Mouse (Mus musculus): Measurements from ENCODE around the gene Trim68. TPM values are rescaled to one million over a fixed set of nuclear protein-coding genes. Genes with fewer than 3 reads are reported as not detected.

The Trim68 gene
- polyA plus RNA-seq (2014; fragmentation: Illumina TruSeq; extraction: RNeasy Lipid Tissue Mini Kit (QIAGEN cat#74804); ENCODE audit: low replicate concordance), result 3.0 TPM

DNA sequence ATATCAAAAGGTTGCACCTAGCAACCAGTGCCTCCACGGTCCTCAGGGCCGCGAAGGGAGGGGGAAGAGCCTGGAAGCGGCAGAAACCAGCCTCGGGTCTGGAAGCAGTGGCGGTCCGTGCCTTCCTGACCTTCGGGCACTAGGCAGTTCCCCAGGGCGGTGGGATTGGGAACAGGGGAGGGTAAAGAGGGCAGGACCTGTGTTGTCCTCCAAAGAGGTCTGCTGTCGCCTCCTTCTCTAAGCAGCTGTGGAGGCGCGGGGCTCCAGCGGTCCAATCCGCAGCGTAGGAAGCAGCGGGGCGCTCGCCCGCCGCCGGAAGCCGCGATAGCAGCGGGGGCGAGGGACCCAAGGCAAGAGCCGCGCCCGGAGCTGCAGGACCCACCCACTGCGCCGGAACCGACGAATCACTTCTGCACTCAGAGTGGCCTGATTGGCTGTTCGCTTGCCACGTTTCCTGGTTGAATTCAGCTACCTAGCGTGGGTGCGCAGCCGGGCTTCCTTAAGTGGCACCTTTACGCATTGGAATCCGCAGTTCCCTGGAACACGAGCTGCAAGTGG lies at the start of gene Trim68:
Gene Trim68, minus strand, starts transcription at position 384 of the 558 bp plus-strand sequence.

DNA sequence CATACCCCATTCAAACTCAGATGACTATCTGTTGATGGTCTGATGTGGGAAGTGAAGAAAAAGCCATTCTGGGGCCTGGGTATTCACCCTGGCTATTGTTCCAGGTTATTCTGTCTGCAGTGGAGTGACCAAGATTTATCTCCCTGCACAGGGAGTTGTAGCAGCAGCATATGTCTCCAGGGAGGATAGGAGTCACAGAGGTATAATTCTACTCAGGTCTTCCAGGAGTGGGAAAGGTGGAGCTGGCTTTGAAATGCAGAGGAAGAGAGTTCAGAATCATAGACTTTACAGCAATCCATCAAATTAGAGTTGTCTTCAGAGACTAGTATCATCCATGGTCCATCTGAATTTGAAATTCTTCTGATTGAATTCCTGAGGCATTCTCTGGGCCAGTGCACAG lies 40.3 kb upstream of the Trim68 start, which contains the start of gene Olfr559:
Gene Olfr559, minus strand, starts transcription at position 101 of the 400 bp plus-strand sequence.

DNA sequence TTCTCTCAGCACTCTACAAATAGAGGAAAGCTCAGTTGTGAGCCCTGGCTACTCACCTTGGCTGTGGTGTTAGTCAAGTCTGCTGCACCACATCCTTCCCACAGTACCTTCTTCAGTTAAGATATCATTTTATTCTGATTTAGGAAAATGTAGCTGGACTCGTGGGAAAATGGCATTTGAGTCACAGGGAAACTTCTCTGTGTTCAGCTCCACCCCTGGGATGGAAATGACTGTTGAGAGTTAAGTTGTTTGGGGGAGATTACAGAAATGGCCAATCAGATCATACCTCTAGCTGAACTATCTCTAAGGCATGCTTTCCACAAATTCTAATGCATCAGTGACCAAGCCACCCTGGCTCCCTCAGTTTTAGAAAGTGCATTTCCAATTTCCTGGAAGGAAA lies 31.8 kb upstream of the Trim68 start, which contains the start of gene Olfr33:
Gene Olfr33, minus strand, starts transcription at position 101 of the 400 bp plus-strand sequence.

DNA sequence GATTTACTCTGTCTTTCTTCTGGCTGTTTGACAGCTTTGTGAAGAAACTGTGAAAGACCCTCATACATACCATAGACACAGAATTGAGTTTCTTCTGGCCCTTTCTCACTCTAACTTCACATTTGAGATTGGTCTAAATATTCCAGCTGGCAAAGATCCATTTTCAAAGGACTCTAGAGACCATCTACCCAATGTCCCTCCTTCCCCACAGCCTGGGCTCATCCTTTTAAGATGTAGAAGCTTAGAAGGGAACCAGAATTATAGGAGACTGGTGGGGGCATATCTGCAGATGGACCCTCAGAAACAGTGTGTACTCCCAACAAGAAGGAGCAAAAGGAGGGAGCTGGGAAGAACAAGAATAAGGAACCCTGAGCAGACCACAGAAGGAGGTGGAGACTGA lies 14.8 kb upstream of the Trim68 start, which contains the start of gene Olfr558:
Gene Olfr558, plus strand, starts transcription at position 301 of the 400 bp plus-strand sequence.

DNA sequence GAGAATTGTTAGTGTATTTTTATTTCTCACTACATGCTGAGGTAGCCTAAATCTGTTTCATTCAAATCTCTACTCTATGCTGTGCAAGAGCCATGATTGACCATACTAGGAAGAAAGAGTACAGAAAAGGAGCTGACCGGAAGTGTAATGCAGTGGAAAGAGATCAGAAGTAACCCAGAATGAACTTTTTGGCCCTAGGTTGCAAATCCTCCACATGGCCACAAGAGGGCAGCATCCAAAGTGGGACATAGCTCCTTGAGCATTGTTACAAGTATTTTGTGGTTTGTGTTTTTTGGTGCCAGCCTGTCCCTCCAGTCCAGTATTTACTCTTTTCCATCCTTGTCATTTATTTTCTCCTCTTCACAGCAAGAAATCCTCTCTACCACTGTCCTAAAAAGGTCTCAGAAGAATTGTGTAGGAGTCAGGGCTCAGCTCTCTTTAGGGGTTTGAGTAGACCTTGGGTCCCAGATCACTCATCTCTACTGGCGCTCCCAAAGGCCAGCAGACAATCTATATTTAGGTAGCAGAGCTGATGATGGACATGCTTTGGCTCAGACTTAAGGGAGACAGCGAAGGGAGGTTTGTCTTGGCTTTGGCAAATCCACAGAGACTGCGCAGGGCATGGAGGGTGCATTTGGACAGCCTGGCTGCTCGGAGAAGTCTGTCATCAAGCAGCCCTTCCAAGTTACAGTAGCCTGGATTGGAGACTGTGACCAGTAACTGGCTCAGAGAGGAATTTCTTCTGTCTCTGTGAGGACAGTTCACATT lies 8.4 kb upstream of the Trim68 start, which contains the start of gene Olfr557:
Gene Olfr557, plus strand, starts transcription at position 553 of the 768 bp plus-strand sequence.

DNA sequence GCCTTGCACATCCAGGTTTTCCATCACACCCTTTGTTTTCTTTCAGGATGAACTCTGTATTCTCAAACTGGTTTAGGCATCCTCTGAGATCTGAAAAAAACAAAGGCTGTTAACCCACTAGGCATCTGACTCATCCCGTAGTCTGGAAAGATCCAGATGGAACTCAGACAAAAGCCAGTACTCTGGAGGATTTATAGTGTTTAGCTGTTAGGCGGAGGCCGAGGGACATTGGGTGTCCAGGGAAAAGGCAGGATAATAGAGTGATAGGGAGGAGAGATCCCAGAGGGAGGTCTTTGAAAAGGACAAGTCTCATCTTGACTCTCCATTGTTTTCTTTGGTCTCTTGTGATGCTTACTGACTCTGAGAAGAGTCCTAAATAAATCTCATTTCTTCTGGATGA lies 22.5 kb downstream of the Trim68 start, which contains the start of gene Olfr556:
Gene Olfr556, plus strand, starts transcription at position 301 of the 400 bp plus-strand sequence.

DNA sequence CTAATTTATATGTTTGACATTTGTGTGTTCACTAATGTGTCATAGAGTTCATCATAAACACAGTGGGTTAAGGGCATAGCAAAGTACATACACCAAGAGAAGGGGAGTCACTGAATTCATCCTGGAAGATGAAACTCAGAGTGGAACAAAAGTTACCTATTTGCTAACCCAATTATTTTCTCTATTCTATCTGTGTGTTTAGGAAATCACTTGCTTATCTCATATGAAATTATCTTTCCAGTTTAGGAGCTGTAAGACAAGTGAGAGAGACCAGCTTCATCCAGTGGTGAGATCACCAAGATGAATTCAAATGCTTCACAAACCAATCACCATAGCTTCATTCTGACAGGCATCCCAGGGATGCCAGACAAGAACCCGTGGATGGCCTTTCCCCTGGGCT lies 28.6 kb downstream of the Trim68 start, which contains the start of gene Olfr555:
Gene Olfr555, plus strand, starts transcription at position 301 of the 400 bp plus-strand sequence.

DNA sequence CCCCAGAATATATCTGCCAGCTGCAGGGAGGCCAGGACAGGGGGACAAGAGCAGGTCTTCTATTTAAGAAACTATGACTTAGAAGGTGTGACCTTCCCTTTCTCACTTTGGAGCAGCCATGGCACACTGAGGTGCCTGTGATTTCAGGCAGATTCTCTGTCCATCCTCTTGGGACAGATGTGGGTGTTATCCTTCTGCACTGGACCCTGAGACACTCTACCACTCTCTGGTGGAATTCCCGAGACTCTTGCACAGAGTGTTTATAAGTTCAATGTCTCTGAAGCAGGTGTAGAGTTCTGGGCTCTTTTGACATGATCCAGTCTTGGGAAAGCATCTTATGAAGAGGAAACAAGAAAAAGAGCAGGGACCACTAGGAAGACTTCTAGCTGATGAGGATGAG lies 49.0 kb downstream of the Trim68 start, which contains the start of gene Olfr554:
Gene Olfr554, plus strand, starts transcription at position 301 of the 400 bp plus-strand sequence.

Other genes with a start within 250 kb of the Trim68 start
- gene Rrm1, start 245.6 kb downstream of the Trim68 start, polyA plus RNA-seq (2014; fragmentation: Illumina TruSeq; extraction: RNeasy Lipid Tissue Mini Kit (QIAGEN cat#74804); ENCODE audit: low replicate concordance), result 35.8 TPM
- gene Olfr543, start 205.6 kb downstream of the Trim68 start, polyA plus RNA-seq (2014; fragmentation: Illumina TruSeq; extraction: RNeasy Lipid Tissue Mini Kit (QIAGEN cat#74804); ENCODE audit: low replicate concordance), result not detected
- not detected for gene Olfr544, start 199.0 kb downstream of the Trim68 start, polyA plus RNA-seq (2014; fragmentation: Illumina TruSeq; extraction: RNeasy Lipid Tissue Mini Kit (QIAGEN cat#74804); ENCODE audit: low replicate concordance)
- not detected for gene Olfr545, start 187.8 kb downstream of the Trim68 start, polyA plus RNA-seq (2014; fragmentation: Illumina TruSeq; extraction: RNeasy Lipid Tissue Mini Kit (QIAGEN cat#74804); ENCODE audit: low replicate concordance)
- not detected for gene Olfr547, start 152.6 kb downstream of the Trim68 start, polyA plus RNA-seq (2014; fragmentation: Illumina TruSeq; extraction: RNeasy Lipid Tissue Mini Kit (QIAGEN cat#74804); ENCODE audit: low replicate concordance)
- gene Olfr548-ps1, start 146.4 kb downstream of the Trim68 start, polyA plus RNA-seq (2014; fragmentation: Illumina TruSeq; extraction: RNeasy Lipid Tissue Mini Kit (QIAGEN cat#74804); ENCODE audit: low replicate concordance), result not detected
- gene Olfr549, start 137.5 kb downstream of the Trim68 start, polyA plus RNA-seq (2014; fragmentation: Illumina TruSeq; extraction: RNeasy Lipid Tissue Mini Kit (QIAGEN cat#74804); ENCODE audit: low replicate concordance), result not detected
- gene Trim21, start 121.8 kb downstream of the Trim68 start, polyA plus RNA-seq (2014; fragmentation: Illumina TruSeq; extraction: RNeasy Lipid Tissue Mini Kit (QIAGEN cat#74804); ENCODE audit: low replicate concordance), result 15.3 TPM
- not detected for gene Olfr550, start 115.9 kb downstream of the Trim68 start, polyA plus RNA-seq (2014; fragmentation: Illumina TruSeq; extraction: RNeasy Lipid Tissue Mini Kit (QIAGEN cat#74804); ENCODE audit: low replicate concordance)
- gene Olfr551, start 95.4 kb downstream of the Trim68 start, polyA plus RNA-seq (2014; fragmentation: Illumina TruSeq; extraction: RNeasy Lipid Tissue Mini Kit (QIAGEN cat#74804); ENCODE audit: low replicate concordance), result not detected
- not detected for gene Olfr552, start 89.6 kb downstream of the Trim68 start, polyA plus RNA-seq (2014; fragmentation: Illumina TruSeq; extraction: RNeasy Lipid Tissue Mini Kit (QIAGEN cat#74804); ENCODE audit: low replicate concordance)
- gene Olfr553, start 69.1 kb downstream of the Trim68 start, polyA plus RNA-seq (2014; fragmentation: Illumina TruSeq; extraction: RNeasy Lipid Tissue Mini Kit (QIAGEN cat#74804); ENCODE audit: low replicate concordance), result not detected
- not detected for gene Olfr554, start 48.9 kb downstream of the Trim68 start, polyA plus RNA-seq (2014; fragmentation: Illumina TruSeq; extraction: RNeasy Lipid Tissue Mini Kit (QIAGEN cat#74804); ENCODE audit: low replicate concordance)
- gene Olfr555, start 28.5 kb downstream of the Trim68 start, polyA plus RNA-seq (2014; fragmentation: Illumina TruSeq; extraction: RNeasy Lipid Tissue Mini Kit (QIAGEN cat#74804); ENCODE audit: low replicate concordance), result not detected
- not detected for gene Olfr556, start 22.4 kb downstream of the Trim68 start, polyA plus RNA-seq (2014; fragmentation: Illumina TruSeq; extraction: RNeasy Lipid Tissue Mini Kit (QIAGEN cat#74804); ENCODE audit: low replicate concordance)
- gene Olfr557, start 8.6 kb upstream of the Trim68 start, polyA plus RNA-seq (2014; fragmentation: Illumina TruSeq; extraction: RNeasy Lipid Tissue Mini Kit (QIAGEN cat#74804); ENCODE audit: low replicate concordance), result not detected
- gene Olfr558, start 14.9 kb upstream of the Trim68 start, polyA plus RNA-seq (2014; fragmentation: Illumina TruSeq; extraction: RNeasy Lipid Tissue Mini Kit (QIAGEN cat#74804); ENCODE audit: low replicate concordance), result 2.3 TPM
- not detected for gene Olfr33, start 31.7 kb upstream of the Trim68 start, polyA plus RNA-seq (2014; fragmentation: Illumina TruSeq; extraction: RNeasy Lipid Tissue Mini Kit (QIAGEN cat#74804); ENCODE audit: low replicate concordance)
- gene Olfr559, start 40.2 kb upstream of the Trim68 start, polyA plus RNA-seq (2014; fragmentation: Illumina TruSeq; extraction: RNeasy Lipid Tissue Mini Kit (QIAGEN cat#74804); ENCODE audit: low replicate concordance), result not detected
- 0.30 TPM for gene Olfr560, start 72.0 kb upstream of the Trim68 start, polyA plus RNA-seq (2014; fragmentation: Illumina TruSeq; extraction: RNeasy Lipid Tissue Mini Kit (QIAGEN cat#74804); ENCODE audit: low replicate concordance)
- gene Olfr78, start 72.1 kb upstream of the Trim68 start, polyA plus RNA-seq (2014; fragmentation: Illumina TruSeq; extraction: RNeasy Lipid Tissue Mini Kit (QIAGEN cat#74804); ENCODE audit: low replicate concordance), result 1.3 TPM
- 0.26 TPM for gene Olfr561, start 83.9 kb upstream of the Trim68 start, polyA plus RNA-seq (2014; fragmentation: Illumina TruSeq; extraction: RNeasy Lipid Tissue Mini Kit (QIAGEN cat#74804); ENCODE audit: low replicate concordance)
- gene Olfr564, start 116.2 kb upstream of the Trim68 start, polyA plus RNA-seq (2014; fragmentation: Illumina TruSeq; extraction: RNeasy Lipid Tissue Mini Kit (QIAGEN cat#74804); ENCODE audit: low replicate concordance), result not detected
- gene Olfr566, start 171.4 kb upstream of the Trim68 start, polyA plus RNA-seq (2014; fragmentation: Illumina TruSeq; extraction: RNeasy Lipid Tissue Mini Kit (QIAGEN cat#74804); ENCODE audit: low replicate concordance), result not detected
- gene Olfr568, start 189.8 kb upstream of the Trim68 start, polyA plus RNA-seq (2014; fragmentation: Illumina TruSeq; extraction: RNeasy Lipid Tissue Mini Kit (QIAGEN cat#74804); ENCODE audit: low replicate concordance), result not detected
- gene Olfr569, start 203.6 kb upstream of the Trim68 start, polyA plus RNA-seq (2014; fragmentation: Illumina TruSeq; extraction: RNeasy Lipid Tissue Mini Kit (QIAGEN cat#74804); ENCODE audit: low replicate concordance), result not detected
- gene Olfr570, start 207.2 kb upstream of the Trim68 start, polyA plus RNA-seq (2014; fragmentation: Illumina TruSeq; extraction: RNeasy Lipid Tissue Mini Kit (QIAGEN cat#74804); ENCODE audit: low replicate concordance), result not detected
- gene Olfr571, start 230.2 kb upstream of the Trim68 start, polyA plus RNA-seq (2014; fragmentation: Illumina TruSeq; extraction: RNeasy Lipid Tissue Mini Kit (QIAGEN cat#74804); ENCODE audit: low replicate concordance), result not detected
- not detected for gene Olfr572, start 237.1 kb upstream of the Trim68 start, polyA plus RNA-seq (2014; fragmentation: Illumina TruSeq; extraction: RNeasy Lipid Tissue Mini Kit (QIAGEN cat#74804); ENCODE audit: low replicate concordance)

Measured in small intestine, adult 10 weeks (tissue).